Mouse (Mus musculus) stomach, embryonic 14.5 days (tissue): ENCODE data around the gene Ano4. TPM values are rescaled to one million over a fixed set of nuclear protein-coding genes. Genes with fewer than 3 reads are reported as not detected.

ENCODE experiments used
- ATAC-seq: fragments of 200-750 bp; cut with Nextera tagmentation; 2 replicates; pipeline ENCODE4 v1.8.0; 2017; ENCODE audit warnings: low read depth, moderate TSS enrichment; ENCODE audit not compliant: insufficient number of reproducible peaks, insufficient read depth, low FRiP score
- H3K27ac ChIP-seq: fragments of 300-500 bp; sonication (generic); 2 replicates; pipeline ENCODE4 v1.5.1; 2014; ENCODE audit warnings: mild to moderate bottlenecking, low read length, moderate library complexity, mixed read lengths
- H3K27me3 ChIP-seq: fragments of 300-500 bp; sonication (generic); 2 replicates; pipeline ENCODE4 v1.6.1; 2014; ENCODE audit warnings: low read length, control low read depth, mixed read lengths; ENCODE audit not compliant: control insufficient read depth, insufficient read depth
- H3K36me3 ChIP-seq: fragments of 300-500 bp; sonication (generic); 2 replicates; pipeline ENCODE4 v1.6.1; 2014; ENCODE audit warnings: mild to moderate bottlenecking, control low read depth, low read length, moderate library complexity, mixed read lengths; ENCODE audit not compliant: control insufficient read depth, insufficient read depth
- H3K4me1 ChIP-seq: fragments of 300-500 bp; sonication (generic); 2 replicates; pipeline ENCODE4 v1.6.1; 2014; ENCODE audit warnings: low read length, control low read depth, mixed read lengths; ENCODE audit not compliant: control insufficient read depth, insufficient read depth
- H3K4me2 ChIP-seq: fragments of 300-500 bp; sonication (generic); replicated peaks from 2 replicates; pipeline ENCODE4 v1.6.1; 2014; ENCODE audit warnings: low read depth, low read length, control low read depth
- H3K4me3 ChIP-seq: fragments of 300-500 bp; sonication (generic); 2 replicates; pipeline ENCODE4 v1.5.1; 2014; ENCODE audit warnings: low read depth, low read length, control low read depth
- H3K9ac ChIP-seq: fragments of 300-500 bp; sonication (generic); replicated peaks from 2 replicates; pipeline ENCODE4 v1.6.1; 2014; ENCODE audit warnings: low read depth, mild to moderate bottlenecking, control low read depth, low read length, moderate library complexity, mixed read lengths
- H3K9me3 ChIP-seq: fragments of 300-500 bp; sonication (generic); 2 replicates; pipeline ENCODE4 v1.6.1; 2016; ENCODE audit warnings: low read depth, low read length, control low read depth; ENCODE audit not compliant: control insufficient read depth
- WGBS: fragments of 180-500 bp; shearing (Covaris S2); extraction: QIAGEN DNeasy Blood & Tissue Kit; methylation state at CpG from one replicate; pipeline ENCODE4 v1.1.7; 2014; 5-methylcytosine and 5-hydroxymethylcytosine counted together
- polyA plus RNA-seq: library from polyadenylated mRNA; unstranded; fragments of >200 nt; fragmentation: Nextera tagmentation; extraction: Ambion mirVana; gene quantifications from 2 replicates; pipeline ENCODE4 v1.2.1, GENCODE M21; 2014

The Ano4 gene
- 1.2 and 1.5 TPM in 2 replicates for polyA plus RNA-seq

GRCm38 (mm10) chr10:89344491-89345195, at the start of gene Ano4:
TSS of gene Ano4 (minus strand) at chr10:89344762.
- Histone ChIP-seq H3K4me3 (peak within 1 kb of the TSS; percentile 52), H3K4me1 (no peaks in the 10 kb centered on the region), H3K4me2 (peak within 1 kb of the TSS; percentile 92), H3K27me3 (peaks cover 13% of the 10 kb centered on the region), H3K9ac (0 out of 2 replicates have a peak within 1 kb of the TSS, but pooled peaks have one; percentile 2), H3K9me3 (no peaks in the 10 kb centered on the region), H3K27ac (no peak within 1 kb of the TSS), H3K36me3 (no peaks in the 10 kb centered on the region)
- ATAC-seq, result peak; percentile 63
- WGBS, result under 1% methylated on average over 62 of the region's 70 CpGs

- H3K36me3 ChIP-seq, result no peaks in the 10 kb centered on the region
- H3K4me1 ChIP-seq, result no peaks in the 10 kb centered on the region
- ATAC-seq, result no peak
- no peak overlapping the region for H3K4me3 ChIP-seq
- H3K27ac ChIP-seq, result no peak overlapping the region
- H3K9ac ChIP-seq, result no peak overlapping the region
- H3K9me3 ChIP-seq, result no peaks in the 10 kb centered on the region
- no peaks in the 10 kb centered on the region for H3K27me3 ChIP-seq
- 44% methylated on average over 4 of the region's 4 CpGs for WGBS
- H3K4me2 ChIP-seq, result no peak overlapping the region
Measured at GRCm38 (mm10) chr10:89392687-89393086, 48.1 kb upstream of the Ano4 start.

DNA sequence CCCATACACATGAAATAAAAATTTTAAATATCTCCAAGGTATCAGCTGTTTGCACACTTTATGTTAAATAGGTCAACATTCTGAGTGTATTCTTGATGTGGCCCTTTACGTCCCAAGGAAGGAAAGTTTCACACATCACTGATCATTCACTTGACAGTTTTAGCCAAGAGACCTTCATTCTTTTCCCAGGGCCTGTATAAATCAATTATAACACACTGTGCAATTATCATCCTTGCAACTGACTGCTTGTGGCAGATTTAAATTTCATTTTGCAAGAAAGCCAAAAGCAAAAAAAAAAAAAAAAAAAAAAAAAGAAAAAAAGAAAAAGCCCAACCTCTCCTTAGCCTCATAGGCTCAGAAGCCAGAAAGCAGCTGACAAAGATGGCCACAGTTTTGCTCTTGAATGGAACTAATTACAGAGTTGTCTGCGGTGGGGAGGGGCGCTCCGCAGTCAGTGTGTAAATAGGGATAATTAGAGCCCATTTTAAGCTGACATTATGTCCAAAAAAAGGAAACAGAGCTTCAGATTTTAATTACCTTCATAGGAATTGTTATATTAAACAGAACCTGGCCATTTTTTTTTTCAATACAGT, 47.1 kb upstream of the Ano4 start:
- ATAC-seq, result no peak
- no peak overlapping the region for H3K27ac ChIP-seq
- no peak overlapping the region for H3K4me2 ChIP-seq
- H3K27me3 ChIP-seq, result no peaks in the 10 kb centered on the region
- H3K4me1 ChIP-seq, result no peaks in the 10 kb centered on the region
- H3K9me3 ChIP-seq, result no peaks in the 10 kb centered on the region
- no peak overlapping the region for H3K4me3 ChIP-seq
- H3K9ac ChIP-seq, result no peak overlapping the region
- no peaks in the 10 kb centered on the region for H3K36me3 ChIP-seq
- WGBS, result 89% methylated on average over 4 of the region's 4 CpGs

GRCm38 (mm10) chr10:89386461-89386860, 41.9 kb upstream of the Ano4 start:
- 86% methylated on average over 3 of the region's 3 CpGs for WGBS
- Histone ChIP-seq H3K4me1 (no peaks in the 10 kb centered on the region), H3K4me3 (no peak overlapping the region), H3K27ac (no peak overlapping the region), H3K36me3 (no peaks in the 10 kb centered on the region), H3K27me3 (no peaks in the 10 kb centered on the region), H3K9ac (no peak overlapping the region), H3K4me2 (no peak overlapping the region), H3K9me3 (no peaks in the 10 kb centered on the region)
- no peak for ATAC-seq

DNA sequence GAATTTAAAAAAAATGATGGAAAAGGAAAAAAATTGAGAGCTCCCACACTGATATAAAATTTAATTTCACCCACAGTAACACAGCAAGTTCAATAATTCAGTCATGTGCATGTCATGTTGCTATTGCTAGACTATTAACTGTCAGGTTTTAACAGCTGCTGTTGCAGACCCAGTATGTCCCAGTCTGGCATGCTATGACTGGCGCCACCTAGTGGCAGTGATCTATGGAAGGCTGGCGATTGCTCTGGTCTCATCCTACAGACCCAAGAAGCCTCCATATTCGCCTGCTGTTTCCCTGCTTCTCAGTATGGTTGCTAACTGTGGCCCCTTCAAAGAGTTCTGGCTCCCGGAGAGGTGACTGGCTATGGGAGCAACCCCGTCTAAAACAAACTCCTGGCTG, 38.9 kb upstream of the Ano4 start:
- Histone ChIP-seq H3K36me3 (no peaks in the 10 kb centered on the region), H3K27ac (no peak overlapping the region), H3K27me3 (no peaks in the 10 kb centered on the region), H3K9ac (no peak overlapping the region), H3K4me3 (no peak overlapping the region), H3K9me3 (no peaks in the 10 kb centered on the region), H3K4me2 (no peak overlapping the region), H3K4me1 (no peaks in the 10 kb centered on the region)
- no peak for ATAC-seq
- WGBS, result 6% methylated on average over 5 of the region's 5 CpGs

DNA sequence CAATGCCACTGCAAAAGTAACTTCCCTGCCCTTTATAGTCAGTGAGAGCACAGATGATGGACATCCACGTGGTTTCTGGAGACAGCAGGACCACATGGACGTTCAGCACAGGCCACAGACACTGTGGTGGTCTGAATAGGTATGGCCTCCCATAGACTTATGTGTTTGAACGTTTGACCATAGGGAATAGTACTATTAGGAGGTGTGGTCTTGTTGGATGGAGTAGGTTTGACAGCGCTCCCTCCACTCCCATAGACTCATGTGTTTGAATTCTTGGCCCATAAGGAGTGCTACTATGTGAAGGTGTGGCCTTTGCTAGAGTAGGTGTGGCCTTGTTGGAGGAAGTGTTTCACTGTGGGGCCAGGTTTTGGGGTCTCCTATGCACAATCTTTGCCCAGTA, 33.2 kb upstream of the Ano4 start:
- Histone ChIP-seq H3K9me3 (no peaks in the 10 kb centered on the region), H3K36me3 (no peaks in the 10 kb centered on the region), H3K9ac (no peak overlapping the region), H3K4me2 (no peak overlapping the region), H3K4me3 (no peak overlapping the region), H3K4me1 (no peaks in the 10 kb centered on the region), H3K27me3 (no peaks in the 10 kb centered on the region), H3K27ac (no peak overlapping the region)
- WGBS, result 73% methylated on average over 4 of the region's 4 CpGs
- ATAC-seq, result no peak

- Histone ChIP-seq H3K9me3 (no peaks in the 10 kb centered on the region), H3K9ac (no peak overlapping the region), H3K36me3 (no peaks in the 10 kb centered on the region), H3K4me2 (no peak overlapping the region), H3K27me3 (no peaks in the 10 kb centered on the region), H3K27ac (no peak overlapping the region), H3K4me3 (no peak overlapping the region), H3K4me1 (no peaks in the 10 kb centered on the region)
- ATAC-seq, result no peak
- 9% methylated on average over 1 of the region's 1 CpGs for WGBS
Measured at GRCm38 (mm10) chr10:89370051-89370450, 25.5 kb upstream of the Ano4 start.

- H3K9ac ChIP-seq, result no peak overlapping the region
- H3K27me3 ChIP-seq, result no peaks in the 10 kb centered on the region
- H3K36me3 ChIP-seq, result no peaks in the 10 kb centered on the region
- no peak overlapping the region for H3K4me3 ChIP-seq
- no peak for ATAC-seq
- no peak overlapping the region for H3K27ac ChIP-seq
- no peaks in the 10 kb centered on the region for H3K9me3 ChIP-seq
- H3K4me1 ChIP-seq, result no peaks in the 10 kb centered on the region
- H3K4me2 ChIP-seq, result no peak overlapping the region
- WGBS, result 62% methylated on average over 3 of the region's 3 CpGs
Measured at GRCm38 (mm10) chr10:89358933-89359332, 14.4 kb upstream of the Ano4 start.
